Mouse (Mus musculus): ENCODE results near the gene Otog. TPM values are rescaled to one million over a fixed set of nuclear protein-coding genes. Genes with fewer than 3 reads are reported as not detected.

Otog gene
- polyA plus RNA-seq, 1 experiment from 2014 or later = not detected

DNA sequence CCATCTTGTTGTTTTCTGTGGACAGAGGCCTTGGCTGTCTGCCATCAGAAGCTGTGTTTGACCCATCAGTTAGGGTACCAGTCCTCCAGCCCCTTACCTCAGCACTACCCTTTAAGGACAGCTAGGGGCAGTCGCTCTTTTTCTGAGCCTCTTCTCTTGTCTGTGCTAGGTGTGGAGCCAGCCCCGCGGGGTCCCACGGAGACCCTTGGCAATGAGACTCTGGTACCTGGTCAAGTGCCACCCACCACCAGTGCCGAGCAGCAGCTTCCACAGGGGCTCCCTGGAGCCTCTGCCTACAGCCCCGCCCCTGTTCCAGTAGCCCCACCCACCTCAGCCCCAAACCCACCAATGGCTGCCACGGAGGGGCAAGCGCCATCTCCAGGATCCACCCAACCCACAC is 46.3 kb downstream of the Otog start:
- Histone ChIP-seq H3K9ac (replicated peaks; ENCODE audit: low read depth) (no peak overlapping the region), H3K36me3 (ENCODE audit: insufficient read depth, low read length) (no peaks in the 10 kb centered on the region), H3K27me3 (replicated peaks; ENCODE audit: insufficient read depth, low read length) (no peaks in the 10 kb centered on the region), H3K4me3 (ENCODE audit: low read depth, low read length) (no peak overlapping the region), H3K4me2 (replicated peaks; ENCODE audit: low read depth, low read length) (no peak overlapping the region), H3K9me3 (ENCODE audit: low read length) (no peaks in the 10 kb centered on the region), H3K4me1 (ENCODE audit: insufficient read depth, low read depth, low read length) (no peaks in the 10 kb centered on the region), H3K27ac (ENCODE audit: low read length) (no peak overlapping the region)
- TF ChIP-seq EP300 (IDR thresholded peaks at IDR 0.05) (no peak), CTCF (IDR thresholded peaks at IDR 0.05) (no peak)
- WGBS = 34% methylated on average over 8 of the region's 8 CpGs
- ATAC-seq (no peak), DNase-seq (ENCODE audit: low spot score) (no peak)

DNA sequence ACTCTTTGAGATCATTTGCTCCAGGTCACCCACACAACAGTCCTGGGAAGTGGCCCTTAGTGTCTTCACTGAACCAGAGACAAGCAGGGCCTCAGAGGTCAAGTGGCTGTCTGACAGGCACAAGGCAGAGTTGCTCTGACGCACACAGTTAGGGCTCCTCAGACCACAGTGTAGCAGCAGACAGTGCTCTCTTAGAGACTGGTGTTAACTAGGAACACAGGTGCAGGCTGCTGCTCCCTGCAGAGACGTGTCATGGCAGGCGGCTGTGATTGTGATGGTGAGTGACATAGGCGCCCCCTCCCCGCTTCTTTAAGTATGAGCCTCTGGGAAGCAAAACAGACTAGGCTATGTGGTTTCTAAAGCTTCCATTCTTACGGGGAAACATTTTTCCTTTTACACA is 55.5 kb downstream of the Otog start:
- 27% methylated on average over 6 of the region's 6 CpGs for WGBS
- Histone ChIP-seq H3K9ac (replicated peaks; ENCODE audit: low read depth) (no peak overlapping the region), H3K27ac (ENCODE audit: low read length) (no peak overlapping the region), H3K4me1 (ENCODE audit: insufficient read depth, low read depth, low read length) (no peaks in the 10 kb centered on the region), H3K36me3 (ENCODE audit: insufficient read depth, low read length) (no peaks in the 10 kb centered on the region), H3K9me3 (ENCODE audit: low read length) (no peaks in the 10 kb centered on the region), H3K4me3 (ENCODE audit: low read depth, low read length) (no peak overlapping the region), H3K27me3 (replicated peaks; ENCODE audit: insufficient read depth, low read length) (no peaks in the 10 kb centered on the region), H3K4me2 (replicated peaks; ENCODE audit: low read depth, low read length) (no peak overlapping the region)
- ATAC-seq (no peak), DNase-seq (ENCODE audit: low spot score) (no peak)
- TF ChIP-seq CTCF (IDR thresholded peaks at IDR 0.05) (no peak), EP300 (IDR thresholded peaks at IDR 0.05) (no peak)

DNA sequence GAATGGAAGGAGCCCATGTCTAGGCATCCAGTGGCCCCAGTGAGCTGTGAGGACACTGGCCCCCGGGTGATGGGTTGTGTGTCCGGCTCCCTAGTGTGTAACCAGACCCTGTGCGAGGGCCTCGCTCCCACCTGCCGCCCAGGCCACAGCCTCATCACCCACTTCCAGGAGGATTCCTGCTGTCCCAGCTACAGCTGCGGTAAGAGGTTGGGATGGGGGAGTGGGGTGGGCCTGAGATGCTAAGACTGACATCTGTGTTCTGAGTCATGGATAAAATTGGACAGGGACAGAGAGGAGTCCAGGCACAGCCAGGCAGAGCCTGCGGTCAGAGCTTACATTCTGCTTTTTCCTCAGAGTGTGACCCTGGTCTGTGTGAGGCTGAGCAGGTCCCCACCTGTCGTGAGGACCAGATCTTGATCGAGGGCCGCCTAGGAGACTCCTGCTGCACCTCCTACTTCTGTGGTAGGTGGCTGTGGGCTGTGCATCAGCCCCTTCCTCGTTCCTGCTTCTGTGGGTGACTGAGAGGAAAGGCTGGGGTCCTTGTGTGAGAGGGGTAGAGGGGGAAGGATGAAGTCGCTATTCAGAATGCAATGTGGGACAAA is 60.3 kb downstream of the Otog start:
- DNase-seq (ENCODE audit: low spot score) (no peak), ATAC-seq (no peak)
- Histone ChIP-seq H3K9me3 (ENCODE audit: low read length) (no peaks in the 10 kb centered on the region), H3K4me1 (ENCODE audit: insufficient read depth, low read depth, low read length) (no peaks in the 10 kb centered on the region), H3K9ac (replicated peaks; ENCODE audit: low read depth) (no peak overlapping the region), H3K4me3 (ENCODE audit: low read depth, low read length) (no peak overlapping the region), H3K27ac (ENCODE audit: low read length) (no peak overlapping the region), H3K36me3 (ENCODE audit: insufficient read depth, low read length) (no peaks in the 10 kb centered on the region), H3K4me2 (replicated peaks; ENCODE audit: low read depth, low read length) (no peak overlapping the region), H3K27me3 (replicated peaks; ENCODE audit: insufficient read depth, low read length) (no peaks in the 10 kb centered on the region)
- 73% methylated on average over 12 of the region's 12 CpGs for WGBS
- TF ChIP-seq CTCF (IDR thresholded peaks at IDR 0.05) (no peak), EP300 (IDR thresholded peaks at IDR 0.05) (no peak)

DNA sequence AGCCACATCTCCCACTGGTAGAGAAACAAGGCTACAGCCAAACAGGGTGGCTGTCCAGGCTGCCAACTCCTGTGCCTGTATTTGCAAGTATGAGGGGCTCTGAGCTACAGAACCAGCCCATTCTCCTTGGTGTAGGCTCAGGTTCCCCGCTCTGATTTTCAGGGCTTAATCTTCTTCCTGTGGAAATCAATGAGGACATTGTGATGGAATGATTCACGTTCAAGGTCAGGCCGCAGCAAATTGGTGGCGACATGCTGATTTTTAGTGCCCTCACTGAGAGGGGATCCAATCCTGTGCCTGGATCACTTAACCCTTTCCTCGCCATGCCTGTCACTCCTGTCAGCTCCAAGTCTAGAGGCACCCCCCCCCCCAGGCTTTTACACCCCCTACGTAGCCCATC is 72.7 kb downstream of the Otog start:
- Histone ChIP-seq H3K9me3 (ENCODE audit: low read length) (no peaks in the 10 kb centered on the region), H3K4me1 (ENCODE audit: insufficient read depth, low read depth, low read length) (no peaks in the 10 kb centered on the region), H3K36me3 (ENCODE audit: insufficient read depth, low read length) (no peaks in the 10 kb centered on the region), H3K27me3 (replicated peaks; ENCODE audit: insufficient read depth, low read length) (no peaks in the 10 kb centered on the region), H3K9ac (replicated peaks; ENCODE audit: low read depth) (no peak overlapping the region), H3K4me3 (ENCODE audit: low read depth, low read length) (no peak overlapping the region), H3K4me2 (replicated peaks; ENCODE audit: low read depth, low read length) (no peak overlapping the region), H3K27ac (ENCODE audit: low read length) (no peak overlapping the region)
- ATAC-seq (no peak), DNase-seq (ENCODE audit: low spot score) (no peak)
- 37% methylated on average over 6 of the region's 6 CpGs for WGBS
- TF ChIP-seq EP300 (IDR thresholded peaks at IDR 0.05) (no peak), CTCF (IDR thresholded peaks at IDR 0.05) (no peak)

DNA sequence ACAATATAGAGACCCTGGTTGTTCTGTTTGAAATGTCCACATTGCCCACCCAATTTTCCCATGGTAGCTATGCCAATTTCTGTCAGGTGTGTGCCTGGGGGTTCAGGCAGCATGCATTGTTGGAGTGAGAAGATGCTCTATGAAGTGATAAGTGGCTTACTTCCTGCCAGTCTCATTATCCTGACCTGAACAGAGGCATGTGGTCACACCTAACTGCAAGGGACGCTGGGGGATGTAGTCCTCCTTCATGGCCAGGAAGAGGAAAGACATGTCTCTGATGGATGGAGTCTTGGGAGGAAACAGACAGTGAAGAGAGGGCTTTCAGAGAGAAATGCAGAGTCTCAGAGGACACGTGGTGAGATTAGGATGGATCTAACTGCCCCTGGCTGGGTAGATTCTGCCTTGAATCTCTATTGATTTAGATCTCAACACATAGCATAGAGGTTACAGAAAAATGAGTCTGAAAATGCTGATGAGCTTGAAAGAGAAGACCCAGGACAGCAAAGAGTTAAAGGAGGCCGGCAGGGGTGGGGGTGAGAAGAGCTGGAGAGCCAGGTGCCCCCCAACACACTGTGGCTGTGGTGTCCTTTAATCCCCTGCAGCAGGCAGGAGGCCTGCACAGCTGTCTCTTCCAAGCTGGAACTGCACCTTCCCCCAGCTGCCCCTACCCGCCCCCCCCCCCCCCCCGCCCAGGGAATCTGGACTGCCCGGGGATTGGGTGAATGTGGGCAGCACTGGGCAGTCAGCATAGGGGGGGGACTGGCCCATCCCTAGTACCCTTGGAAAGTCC is 73.6 kb downstream of the Otog start:
- WGBS = 27% methylated on average over 4 of the region's 6 CpGs
- no peak for DNase-seq (ENCODE audit: low spot score)
- no peak overlapping the region for H3K27ac ChIP-seq (ENCODE audit: low read length)

DNA sequence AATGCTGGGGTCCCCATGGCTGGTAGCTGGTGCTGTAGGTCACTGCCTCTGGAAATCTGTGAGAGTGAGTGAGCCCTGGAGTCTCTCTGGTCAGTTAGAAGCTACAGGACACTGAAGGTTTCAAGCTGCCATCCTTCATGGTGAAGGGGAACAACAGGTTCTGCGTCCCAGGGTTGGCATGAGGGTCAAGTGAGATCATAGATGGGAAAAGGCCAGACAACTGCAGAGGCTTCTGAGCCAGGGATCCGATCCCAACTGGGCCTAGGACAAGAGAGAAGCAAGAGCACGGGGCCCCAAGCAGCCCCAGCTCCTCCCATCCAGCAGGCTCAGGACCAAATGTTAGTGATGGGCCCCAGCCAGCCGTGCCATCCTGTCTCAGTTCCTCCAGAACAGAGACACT is 74.9 kb downstream of the Otog start:
- 58% methylated on average over 4 of the region's 4 CpGs for WGBS
- Histone ChIP-seq H3K9ac (replicated peaks; ENCODE audit: low read depth) (no peak overlapping the region), H3K9me3 (ENCODE audit: low read length) (no peaks in the 10 kb centered on the region), H3K27ac (ENCODE audit: low read length) (no peak overlapping the region), H3K4me2 (replicated peaks; ENCODE audit: low read depth, low read length) (no peak overlapping the region), H3K27me3 (replicated peaks; ENCODE audit: insufficient read depth, low read length) (no peaks in the 10 kb centered on the region), H3K4me3 (ENCODE audit: low read depth, low read length) (no peak overlapping the region), H3K36me3 (ENCODE audit: insufficient read depth, low read length) (no peaks in the 10 kb centered on the region), H3K4me1 (ENCODE audit: insufficient read depth, low read depth, low read length) (no peaks in the 10 kb centered on the region)
- TF ChIP-seq EP300 (IDR thresholded peaks at IDR 0.05) = no peak
- no peak for TF ChIP-seq CTCF (IDR thresholded peaks at IDR 0.05)
- ATAC-seq (no peak), DNase-seq (ENCODE audit: low spot score) (no peak)

More for the DNA sequence above, 73.6 kb downstream of the Otog start:
- H3K4me3 ChIP-seq (ENCODE audit: low read depth, low read length) = no peak overlapping the region
- no peak overlapping the region for H3K4me2 ChIP-seq (replicated peaks; ENCODE audit: low read depth, low read length)
- no peaks in the 10 kb centered on the region for H3K9me3 ChIP-seq (ENCODE audit: low read length)
- H3K4me1 ChIP-seq (ENCODE audit: insufficient read depth, low read depth, low read length) = no peaks in the 10 kb centered on the region
- no peak for TF ChIP-seq CTCF (IDR thresholded peaks at IDR 0.05)
- no peaks in the 10 kb centered on the region for H3K27me3 ChIP-seq (replicated peaks; ENCODE audit: insufficient read depth, low read length)
- ATAC-seq = no peak
- H3K36me3 ChIP-seq (ENCODE audit: insufficient read depth, low read length) = no peaks in the 10 kb centered on the region
- no peak overlapping the region for H3K9ac ChIP-seq (replicated peaks; ENCODE audit: low read depth)
